23 mouse cellular contexts compared by ENCODE assay signal in genomic region chr13:54167036-54167435, GRCm38 (mm10). TPM values are rescaled to one million over a fixed set of nuclear protein-coding genes. Genes with fewer than 3 reads are reported as not detected.
DNase-seq lines count a peak whose midpoint lies in the region; ATAC-seq lines count a peak whose summit lies in the region.
"Had no signal": no experiment of that assay in that cellular context is flagged by ENCODE, and none has a peak within 500 bp of the region (broad histone marks: within the 10 kb centered on the region; RNA-seq: fewer than 3 reads in every experiment).

No protein-coding gene starts in this region.

- WGBS in hindbrain, embryonic 16.5 days, result 93% methylated on average over 2 of the region's 2 CpGs

- ATAC-seq in erythroblast, adult 5-6 weeks (replicated peaks; ENCODE audit: low FRiP score, poor library complexity, severe bottlenecking), result peak; percentile 62; the same call in 1 of the 2 replicates
- peak; percentile 83 for ATAC-seq in megakaryocyte progenitor cell, adult 5-6 weeks (replicated peaks; ENCODE audit: poor library complexity)
- no peak for ATAC-seq in frontal cortex, adult (ENCODE audit: low TSS enrichment)
- no peak for ATAC-seq in hindbrain, embryonic 16.5 days
- ATAC-seq: activated CD4-positive, CD25-positive, alpha-beta regulatory T cell, adult 4 months; forebrain, embryonic 13.5 days; forebrain, embryonic 15.5 days; forebrain, postnatal 0 days; Patski had no signal

- H3K9ac ChIP-seq in hindbrain, embryonic 16.5 days (ENCODE audit: low read depth, low read length), result no peak overlapping the region
- H3K9ac ChIP-seq: embryonic facial prominence, embryonic 12.5 days; forebrain, embryonic 13.5 days; forebrain, embryonic 15.5 days; forebrain, postnatal 0 days had no signal

- H3K27ac ChIP-seq in hindbrain, embryonic 16.5 days (ENCODE audit: low read depth, low read length), result no peak overlapping the region
- H3K27ac ChIP-seq: embryonic facial prominence, embryonic 10.5 days; embryonic facial prominence, embryonic 12.5 days; forebrain, embryonic 13.5 days; forebrain, embryonic 15.5 days had no signal

- H3K4me2 ChIP-seq in hindbrain, embryonic 16.5 days (ENCODE audit: low read length), result no peak overlapping the region
- H3K4me2 ChIP-seq: embryonic facial prominence, embryonic 12.5 days; forebrain, embryonic 13.5 days; forebrain, embryonic 15.5 days had no signal

- H3K4me3 ChIP-seq in hindbrain, embryonic 16.5 days (ENCODE audit: low read length), result no peak overlapping the region
- H3K4me3 ChIP-seq: embryonic facial prominence, embryonic 10.5 days; embryonic facial prominence, embryonic 12.5 days; erythroblast, embryonic 14.5 days; forebrain, embryonic 13.5 days; forebrain, embryonic 15.5 days had no signal

- no peaks in the 10 kb centered on the region for H3K4me1 ChIP-seq in hindbrain, embryonic 16.5 days (ENCODE audit: control insufficient read depth, insufficient read depth, low read depth, low read length)
- H3K4me1 ChIP-seq: forebrain, embryonic 13.5 days; forebrain, embryonic 15.5 days had no signal

- no peaks in the 10 kb centered on the region for H3K36me3 ChIP-seq in hindbrain, embryonic 16.5 days (ENCODE audit: control insufficient read depth, insufficient read depth, low read length)
- H3K36me3 ChIP-seq: embryonic facial prominence, embryonic 10.5 days; embryonic facial prominence, embryonic 12.5 days; forebrain, embryonic 15.5 days had no signal

- H3K27me3 ChIP-seq in hindbrain, embryonic 16.5 days (replicated peaks; ENCODE audit: control insufficient read depth, insufficient read depth, low read length), result no peaks in the 10 kb centered on the region
- H3K27me3 ChIP-seq: embryonic facial prominence, embryonic 12.5 days; forebrain, embryonic 13.5 days; forebrain, embryonic 15.5 days had no signal

- no peaks in the 10 kb centered on the region for H3K9me3 ChIP-seq in hindbrain, embryonic 16.5 days (ENCODE audit: control insufficient read depth, low read length)
- H3K9me3 ChIP-seq: embryonic facial prominence, embryonic 10.5 days; embryonic facial prominence, embryonic 12.5 days; forebrain, embryonic 13.5 days; forebrain, embryonic 15.5 days had no signal

- DNase-seq in urinary bladder, postnatal 14 days (ENCODE audit: low spot score), result no peak
- DNase-seq: adrenal gland, adult 8-10 months; adrenal gland, postnatal 14 days; adrenal gland, postnatal 36 days; cerebellum, adult 11-12 months; cerebellum, adult 2 months; cerebellum, adult 9-10 months; cerebellum, postnatal 10 days; cerebellum, postnatal 25 days; forebrain, postnatal 0 days had no signal

RNA-seq across cellular contexts. Expression of gene Hrh2, which starts 24.9 kb away (rescaled TPM):
- 5.0 and 7.7 TPM in 2 replicates for total RNA-seq in erythroblast, adult 5-6 weeks (2015; ENCODE audit: low replicate concordance)
- total RNA-seq in erythroblast, adult 5-6 weeks (2017; ENCODE audit: low replicate concordance), result 1.4 and 1.5 TPM in 2 replicates
- total RNA-seq in megakaryocyte progenitor cell, adult 5-6 weeks (2015), result 6.7 and 7.8 TPM in 2 replicates
- total RNA-seq in megakaryocyte progenitor cell, adult 5-6 weeks (2017), result 2.8 and 4.1 TPM in 2 replicates
- polyA plus RNA-seq in hindbrain, embryonic 16.5 days (2015; fragmentation: Nextera tagmentation; extraction: Ambion mirVana), result 1.1 TPM in 2 replicates
- polyA plus RNA-seq: C2C12; embryonic facial prominence, embryonic 10.5 days; erythroblast, embryonic 14.5 days; forebrain, embryonic 11.5 days; Patski had no signal

Comparison
In these comparisons a context has a peak if more than half of its experiments do, and no peak if none do; other contexts are left out.
1. ATAC-seq: peak in erythroblast, adult 5-6 weeks (single experiment) and megakaryocyte progenitor cell, adult 5-6 weeks (single experiment); none in frontal cortex, adult (single experiment) and hindbrain, embryonic 16.5 days (single experiment).